Mouse (Mus musculus) ES-E14 (cell line): ENCODE results near the gene Rabif.

Experiments used
- CHD2 ChIP-seq: IDR thresholded peaks from 2 replicates; pipeline ENCODE4 v1.6.1; 2014; ENCODE audit warnings: mild to moderate bottlenecking, low read depth, low read length, inconsistent platforms
- HCFC1 ChIP-seq: IDR thresholded peaks from 2 replicates; pipeline ENCODE4 v1.6.1; 2012; ENCODE audit warnings: low read length, inconsistent platforms, borderline replicate concordance; ENCODE audit not compliant: insufficient read depth
- MAFK ChIP-seq: IDR thresholded peaks from 2 replicates; pipeline ENCODE4 v1.6.1; 2014; ENCODE audit warnings: mild to moderate bottlenecking, low read depth, low read length, inconsistent platforms; ENCODE audit not compliant: insufficient read depth
- ZC3H11A ChIP-seq: IDR thresholded peaks from 2 replicates; pipeline ENCODE4 v1.6.1; 2012; ENCODE audit warnings: low read depth, mild to moderate bottlenecking, inconsistent platforms, low read length, borderline replicate concordance
- ZNF384 ChIP-seq: IDR thresholded peaks from 2 replicates; pipeline ENCODE4 v1.6.1; 2012; ENCODE audit warnings: low read depth, low read length, inconsistent platforms

DNA sequence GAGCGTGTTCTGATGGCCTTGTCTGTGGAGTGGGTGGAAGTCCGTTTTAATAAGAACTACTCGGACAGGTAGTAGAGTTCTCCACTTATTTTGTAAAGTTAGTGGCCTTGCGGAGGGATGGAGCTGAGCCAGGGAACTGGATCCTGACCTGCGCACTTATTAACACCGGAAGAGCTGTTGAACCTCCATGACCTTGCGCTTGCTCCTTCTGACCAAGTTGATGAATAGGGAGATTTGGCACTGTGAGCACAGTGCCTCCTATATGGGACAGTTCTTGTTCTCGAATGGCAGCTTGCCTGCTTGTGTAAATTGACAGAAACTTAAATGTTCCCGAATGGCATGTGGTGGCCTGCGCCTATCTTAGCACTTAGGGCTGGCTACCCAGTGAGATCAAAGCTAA is 1.5 kb downstream of the Rabif start:
- TF ChIP-seq MAFK (no peak), ZC3H11A (no peak), HCFC1 (no peak), ZNF384 (no peak), CHD2 (no peak)
